Mouse (Mus musculus) macrophage (primary cell): ENCODE data around the gene Smlr1. TPM values are rescaled to one million over a fixed set of nuclear protein-coding genes. Genes with fewer than 3 reads are reported as not detected.

Source experiments
- H3K27ac ChIP-seq: fragments of 350-480 bp; formaldehyde crosslinking; 2 replicates; pipeline ENCODE4 v1.9.0; 2021
- H3K36me3 ChIP-seq: fragments of 350-480 bp; formaldehyde crosslinking; 2 replicates; pipeline ENCODE4 v1.9.0; 2021; ENCODE audit errors: inconsistent target
- H3K4me3 ChIP-seq: fragments of 350-480 bp; formaldehyde crosslinking; 2 replicates; pipeline ENCODE4 v1.9.0; 2021; ENCODE audit errors: inconsistent target
- H3K79me2 ChIP-seq: fragments of 350-480 bp; formaldehyde crosslinking; 2 replicates; pipeline ENCODE4 v1.9.0; 2021; ENCODE audit errors: inconsistent target
- WGBS: methylation state at CpG from one replicate; pipeline ENCODE4 v1.1.7; 2026; ENCODE audit warnings: inconsistent platforms; ENCODE audit not compliant: missing documents; 5-methylcytosine and 5-hydroxymethylcytosine counted together
- polyA plus RNA-seq: library from polyadenylated mRNA; stranded (reverse); fragments of 250-400 nt; gene quantifications from 3 replicates; pipeline ENCODE4 v1.2.4, GENCODE M21; 2018; ENCODE audit warnings: inconsistent platforms
- total RNA-seq, 78 experiments: library from RNA; depleted of rRNA; stranded (reverse); fragments of 250-400 nt; gene quantifications; 1 replicate in 9 of 78; 2 replicates in 24 of 78; 3 replicates in 43 of 78; 4 replicates in 2 of 78; pipeline ENCODE4 v1.2.4; 2018; ENCODE audit warnings: inconsistent platforms in 56 of 78

The Smlr1 gene
- total RNA-seq (2018; cell fraction: chromatin; rRNA removed) = not detected
- not detected for total RNA-seq (2018; cell fraction: cytosol; rRNA removed)
- total RNA-seq (2018; cell fraction: nucleus; rRNA removed) = not detected
- polyA plus RNA-seq = not detected in 3 replicates

GRCm38 (mm10) chr10:25535891-25536331, at the start of gene Smlr1:
Gene Smlr1, minus strand, starts transcription at chr10:25536267.
- 89% methylated on average over 10 of the region's 10 CpGs for WGBS

GRCm38 (mm10) chr10:25584899-25585298, 48.8 kb upstream of the Smlr1 start:
- no peaks in the 10 kb centered on the region for H3K36me3 ChIP-seq
- no peak overlapping the region for H3K27ac ChIP-seq
- 95% methylated on average over 6 of the region's 6 CpGs for WGBS
- H3K79me2 ChIP-seq = no peaks in the 10 kb centered on the region
- no peak overlapping the region for H3K4me3 ChIP-seq

More at GRCm38 (mm10) chr10:25535891-25536331, at the start of gene Smlr1:
- Histone ChIP-seq H3K4me3 (no peak within 1 kb of the TSS), H3K79me2 (no peaks in the 10 kb centered on the region), H3K36me3 (no peaks in the 10 kb centered on the region), H3K27ac (no peak within 1 kb of the TSS)

- H3K79me2 ChIP-seq = no peaks in the 10 kb centered on the region
- H3K36me3 ChIP-seq = no peaks in the 10 kb centered on the region
- H3K27ac ChIP-seq = no peak overlapping the region
- no peak overlapping the region for H3K4me3 ChIP-seq
- 78% methylated on average over 2 of the region's 2 CpGs for WGBS
Observed at GRCm38 (mm10) chr10:25580066-25580465, 44.0 kb upstream of the Smlr1 start.

- Histone ChIP-seq H3K79me2 (no peaks in the 10 kb centered on the region), H3K36me3 (no peaks in the 10 kb centered on the region), H3K4me3 (no peak overlapping the region), H3K27ac (no peak overlapping the region)
- 91% methylated on average over 9 of the region's 9 CpGs for WGBS
Observed at GRCm38 (mm10) chr10:25571319-25572240, 35.5 kb upstream of the Smlr1 start.

GRCm38 (mm10) chr10:25552936-25553335, 16.9 kb upstream of the Smlr1 start:
- no peak overlapping the region for H3K27ac ChIP-seq
- no peak overlapping the region for H3K4me3 ChIP-seq
- H3K36me3 ChIP-seq = no peaks in the 10 kb centered on the region
- no peaks in the 10 kb centered on the region for H3K79me2 ChIP-seq
- 83% methylated on average over 4 of the region's 4 CpGs for WGBS

GRCm38 (mm10) chr10:25541097-25541496, 5.0 kb upstream of the Smlr1 start:
- Histone ChIP-seq H3K79me2 (no peaks in the 10 kb centered on the region), H3K27ac (no peak overlapping the region), H3K4me3 (no peak overlapping the region), H3K36me3 (no peaks in the 10 kb centered on the region)
- WGBS = 90% methylated on average over 3 of the region's 3 CpGs

- H3K79me2 ChIP-seq = no peaks in the 10 kb centered on the region
- H3K4me3 ChIP-seq = no peak overlapping the region
- 95% methylated on average over 6 of the region's 6 CpGs for WGBS
- H3K36me3 ChIP-seq = no peaks in the 10 kb centered on the region
- H3K27ac ChIP-seq = no peak overlapping the region
Observed at GRCm38 (mm10) chr10:25539771-25540168, 3.7 kb upstream of the Smlr1 start.

GRCm38 (mm10) chr10:25539146-25539770, 3.2 kb upstream of the Smlr1 start:
- no peaks in the 10 kb centered on the region for H3K79me2 ChIP-seq
- H3K4me3 ChIP-seq = no peak overlapping the region
- no peaks in the 10 kb centered on the region for H3K36me3 ChIP-seq
- H3K27ac ChIP-seq = no peak overlapping the region
- 94% methylated on average over 4 of the region's 4 CpGs for WGBS

- Histone ChIP-seq H3K4me3 (no peak overlapping the region), H3K79me2 (no peaks in the 10 kb centered on the region), H3K27ac (no peak overlapping the region), H3K36me3 (no peaks in the 10 kb centered on the region)
- WGBS = 89% methylated on average over 1 of the region's 1 CpGs
Observed at GRCm38 (mm10) chr10:25538738-25539137, 2.7 kb upstream of the Smlr1 start.

GRCm38 (mm10) chr10:25536621-25537020, 554 bp upstream of the Smlr1 start:
- H3K27ac ChIP-seq = no peak overlapping the region
- 86% methylated on average over 5 of the region's 6 CpGs for WGBS
- no peaks in the 10 kb centered on the region for H3K36me3 ChIP-seq

GRCm38 (mm10) chr10:25534467-25534866, 1.6 kb downstream of the Smlr1 start:
- no peak overlapping the region for H3K27ac ChIP-seq
- no peak overlapping the region for H3K4me3 ChIP-seq
- no peaks in the 10 kb centered on the region for H3K79me2 ChIP-seq
- 93% methylated on average over 5 of the region's 5 CpGs for whole genome bisulfite sequencing
- no peaks in the 10 kb centered on the region for H3K36me3 ChIP-seq

More at GRCm38 (mm10) chr10:25536621-25537020, 554 bp upstream of the Smlr1 start:
- H3K79me2 ChIP-seq = no peaks in the 10 kb centered on the region
- H3K4me3 ChIP-seq = no peak overlapping the region

GRCm38 (mm10) chr10:25533513-25534246, 2.4 kb downstream of the Smlr1 start:
- Histone ChIP-seq H3K4me3 (no peak overlapping the region), H3K36me3 (no peaks in the 10 kb centered on the region), H3K79me2 (no peaks in the 10 kb centered on the region), H3K27ac (no peak overlapping the region)
- 89% methylated on average over 9 of the region's 9 CpGs for WGBS

GRCm38 (mm10) chr10:25533105-25533504, 3.0 kb downstream of the Smlr1 start:
- WGBS = 24% methylated on average over 2 of the region's 2 CpGs
- Histone ChIP-seq H3K79me2 (no peaks in the 10 kb centered on the region), H3K27ac (no peak overlapping the region), H3K4me3 (no peak overlapping the region), H3K36me3 (no peaks in the 10 kb centered on the region)

GRCm38 (mm10) chr10:25531335-25531734, 4.7 kb downstream of the Smlr1 start:
- no peak overlapping the region for H3K27ac ChIP-seq
- WGBS = 88% methylated on average over 12 of the region's 13 CpGs
- no peak overlapping the region for H3K4me3 ChIP-seq
- no peaks in the 10 kb centered on the region for H3K36me3 ChIP-seq
- no peaks in the 10 kb centered on the region for H3K79me2 ChIP-seq
